Mouse (Mus musculus) R1 (cell line): ENCODE results near the gene Cpxm2.

Source experiments
- DNase-seq: peaks from one replicate; pipeline ENCODE4 v3.0.0-alpha.2; 2018; ENCODE audit warnings: low read depth, low spot score

Cpxm2 gene

GRCm38 (mm10) chr7:132154368-132154961 lies at the start of gene Cpxm2:
TSS of gene Cpxm2 (minus strand) at chr7:132154739.
- DNase-seq, result peak; percentile 22

- DNase-seq, result no peak
Measured at GRCm38 (mm10) chr7:132204073-132204612, 49.6 kb upstream of the Cpxm2 start.

DNA sequence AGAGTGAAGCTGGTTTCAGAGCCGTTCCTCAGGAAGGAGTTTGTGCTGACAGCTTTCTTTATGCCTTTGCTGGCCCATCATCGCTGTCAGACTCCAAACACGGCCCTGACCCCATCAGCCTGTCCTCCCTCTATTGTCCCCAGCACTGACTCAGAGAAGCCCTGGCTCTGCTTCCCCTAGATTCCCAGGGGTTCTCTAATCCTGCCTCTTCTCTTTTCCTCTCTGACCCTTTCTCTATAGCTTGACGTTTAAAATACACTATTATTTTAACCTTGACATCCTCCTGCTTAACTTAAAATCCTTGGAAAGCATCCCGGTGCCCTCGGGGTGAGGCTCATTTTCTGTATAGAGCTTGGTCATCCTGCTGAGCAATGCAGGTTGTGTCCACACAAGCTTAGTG lies 45.1 kb upstream of the Cpxm2 start:
- DNase-seq, result no peak

- no peak for DNase-seq
Measured at GRCm38 (mm10) chr7:132198806-132199205, 44.3 kb upstream of the Cpxm2 start.

GRCm38 (mm10) chr7:132197817-132198475 lies 43.4 kb upstream of the Cpxm2 start:
- no peak for DNase-seq

GRCm38 (mm10) chr7:132196581-132196980 lies 42.0 kb upstream of the Cpxm2 start:
- no peak for DNase-seq

DNA sequence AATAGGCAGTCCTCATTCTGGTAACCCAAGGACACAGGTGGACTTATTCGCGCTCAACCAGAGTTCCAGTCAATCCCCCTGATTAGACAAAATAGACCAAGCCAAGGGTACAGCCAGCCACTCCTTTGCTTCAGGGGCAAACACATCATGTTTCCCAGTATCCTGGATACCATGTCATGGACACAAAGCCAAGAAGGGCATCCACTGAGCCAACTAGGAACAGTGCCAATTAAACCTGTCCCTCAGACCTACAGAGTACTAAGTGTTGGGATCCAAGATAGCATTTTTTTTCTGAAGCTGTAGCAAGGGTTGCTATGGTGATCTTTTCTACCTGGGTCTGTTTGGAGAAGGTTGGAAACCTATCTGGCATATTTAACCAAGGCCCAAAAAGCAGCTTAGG lies 39.1 kb upstream of the Cpxm2 start:
- DNase-seq, result no peak

DNA sequence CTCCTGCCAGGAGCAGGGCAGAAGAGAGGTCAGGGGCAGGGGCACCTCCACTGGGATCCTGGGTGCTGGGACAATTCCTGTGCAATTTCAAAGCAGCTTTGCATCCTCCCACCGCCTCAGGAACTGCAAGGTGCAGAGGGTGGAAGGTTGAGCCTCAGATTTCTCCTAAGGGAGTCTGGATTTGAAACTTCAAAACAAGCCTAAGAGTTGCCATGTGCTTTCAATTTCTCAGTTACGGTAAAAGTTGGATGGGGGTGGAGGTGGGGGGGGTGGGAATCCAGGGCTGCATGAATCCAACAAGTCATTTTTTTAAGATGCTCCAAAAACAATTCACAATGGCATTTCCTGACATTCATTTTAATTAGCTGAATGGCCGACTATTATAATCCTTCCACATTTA lies 32.9 kb upstream of the Cpxm2 start:
- no peak for DNase-seq

GRCm38 (mm10) chr7:132183892-132184404 lies 29.4 kb upstream of the Cpxm2 start:
- DNase-seq, result no peak

- no peak for DNase-seq
Measured at GRCm38 (mm10) chr7:132181586-132182198, 27.2 kb upstream of the Cpxm2 start.

GRCm38 (mm10) chr7:132181042-132181441 lies 26.5 kb upstream of the Cpxm2 start:
- DNase-seq, result no peak

- DNase-seq, result peak; percentile 63
Measured at GRCm38 (mm10) chr7:132179049-132179448, 24.5 kb upstream of the Cpxm2 start.

DNA sequence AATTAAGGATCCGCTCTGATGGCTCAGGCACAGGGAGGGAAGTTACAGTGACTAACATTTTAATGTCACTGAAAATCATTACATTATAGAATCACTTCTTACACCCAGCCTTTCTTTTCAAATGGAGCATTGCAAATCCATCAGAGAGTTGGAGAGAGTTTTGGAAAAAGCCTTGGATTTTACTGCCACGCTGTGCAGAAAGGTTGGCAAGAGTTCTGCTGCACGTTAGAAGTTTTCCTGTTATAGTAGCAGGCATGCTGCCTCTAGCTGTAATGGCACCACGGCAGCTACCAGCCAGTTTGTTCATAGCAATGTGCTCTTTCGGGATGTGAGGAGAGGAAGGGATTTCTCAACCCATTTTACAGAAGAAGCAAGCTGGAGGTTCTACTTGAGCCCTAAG lies 20.2 kb upstream of the Cpxm2 start:
- no peak for DNase-seq

GRCm38 (mm10) chr7:132174296-132174695 lies 19.8 kb upstream of the Cpxm2 start:
- no peak for DNase-seq

- no peak for DNase-seq
Measured at GRCm38 (mm10) chr7:132172220-132172619, 17.7 kb upstream of the Cpxm2 start.

GRCm38 (mm10) chr7:132171716-132172115 lies 17.2 kb upstream of the Cpxm2 start:
- no peak for DNase-seq

DNA sequence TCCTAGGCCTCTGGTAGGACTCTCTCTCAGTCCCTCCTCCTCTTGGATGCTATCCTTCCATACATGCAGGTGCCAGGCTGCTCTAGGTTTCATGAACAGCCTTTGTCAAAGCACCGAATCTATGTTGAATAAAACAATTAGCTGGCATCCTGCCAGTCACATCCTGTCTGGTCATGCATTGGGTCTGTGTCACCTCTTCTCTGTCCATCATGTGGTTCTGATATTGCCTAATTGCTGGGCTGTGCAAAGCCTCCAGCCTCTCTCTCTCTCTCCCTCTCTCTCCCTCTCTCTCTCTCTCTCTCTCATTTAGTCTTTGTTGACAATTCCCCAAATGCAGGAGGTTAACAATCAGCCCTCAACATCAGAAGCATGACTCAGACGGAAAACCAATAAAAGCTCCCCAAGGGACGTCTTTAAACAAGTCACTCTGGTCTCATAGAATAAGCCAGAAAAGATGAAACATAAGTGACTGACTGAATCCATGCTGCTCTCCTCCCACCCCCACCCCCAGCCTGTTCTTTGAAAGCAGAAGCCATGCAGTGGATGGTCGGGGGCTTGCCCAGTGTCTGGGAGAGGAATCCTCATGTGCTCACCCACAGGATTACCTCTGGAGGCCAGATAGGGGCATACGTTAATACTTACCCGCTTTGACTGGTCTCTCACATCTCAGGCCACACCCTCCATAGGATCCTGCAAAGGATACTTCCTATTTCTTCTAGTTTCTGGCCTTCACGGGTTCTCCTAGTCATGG lies 15.1 kb upstream of the Cpxm2 start:
- no peak for DNase-seq

- no peak for DNase-seq
Measured at GRCm38 (mm10) chr7:132167239-132167638, 12.7 kb upstream of the Cpxm2 start.

DNA sequence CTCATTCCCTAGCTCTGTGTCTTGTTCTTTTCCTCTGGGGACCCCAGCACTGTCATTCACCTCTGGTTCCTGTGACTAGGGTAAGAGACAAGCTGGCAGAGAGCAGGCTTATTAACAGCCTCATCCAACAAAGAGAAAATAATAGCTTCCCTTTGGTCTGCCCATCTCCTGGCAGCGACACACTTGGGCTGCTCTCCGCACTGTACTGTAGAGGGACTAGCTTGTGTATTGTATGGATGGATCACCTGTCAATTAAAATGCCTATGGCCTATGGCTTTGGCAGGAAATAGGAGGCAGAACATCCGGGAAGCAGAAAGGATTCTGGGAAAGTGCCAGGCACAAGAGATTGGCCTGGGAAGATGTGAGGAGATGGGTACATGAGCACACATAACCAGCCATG lies 7.7 kb upstream of the Cpxm2 start:
- DNase-seq, result peak; percentile 18

DNA sequence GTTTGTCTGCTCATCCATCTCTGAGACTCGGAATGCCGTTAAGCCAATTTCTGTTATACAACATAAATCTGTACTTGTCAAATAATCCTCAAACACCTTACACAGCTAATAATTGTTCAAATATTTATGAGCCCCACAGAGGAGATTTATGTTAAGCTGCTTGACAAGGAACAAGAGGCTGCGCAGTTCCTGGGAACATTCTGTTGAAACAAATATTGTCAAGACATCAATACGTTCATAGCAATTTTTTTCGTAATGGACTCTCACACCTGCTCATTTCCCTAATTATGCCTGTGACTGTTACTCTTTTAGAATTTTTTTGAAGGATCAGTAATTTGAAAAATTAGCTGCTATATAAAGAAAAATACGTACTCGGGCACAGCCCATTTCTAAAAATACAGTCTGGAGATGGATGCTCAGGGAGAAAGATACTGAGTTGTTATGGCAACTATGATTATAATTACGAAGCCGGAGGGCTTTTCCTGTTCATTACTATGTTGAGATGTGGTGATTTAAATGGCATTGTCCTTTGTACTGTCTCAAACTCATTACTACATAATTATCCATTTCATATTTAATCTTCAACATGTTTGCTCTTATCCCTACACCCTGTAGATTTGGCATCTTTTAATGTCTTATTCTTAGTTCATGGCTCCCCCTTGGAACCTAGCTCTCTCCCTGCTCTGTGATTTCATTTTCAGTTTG lies 3.9 kb upstream of the Cpxm2 start:
- DNase-seq, result no peak

GRCm38 (mm10) chr7:132153725-132154147 lies 803 bp downstream of the Cpxm2 start:
- no peak for DNase-seq
